Mouse (Mus musculus) cerebellum, adult 2 months (tissue): ENCODE measurements at regions not wholly inside any gene's neighbourhood (a gene's known extent, or its start where the extent isn't known, plus 50 kb on each side); places are given as distances from the start of the nearest gene placed in this dataset.
A peak's percentile ranks its signal among the peaks of the same experiment; 100 is the strongest.

Source experiments
- DNase-seq, 2 experiments: peaks; one replicate each; pipeline ENCODE4 v3.0.0; 2021
- H3K27ac ChIP-seq: fragments of 200-500 bp; 2 replicates; pipeline ENCODE4 v1.5.1; 2012; ENCODE audit warnings: low read length, control low read depth, inconsistent platforms; ENCODE audit not compliant: insufficient read depth
- H3K27me3 ChIP-seq: fragments of 200-500 bp; 2 replicates; pipeline ENCODE4 v1.6.1; 2012; ENCODE audit warnings: inconsistent platforms, mild to moderate bottlenecking, low read length, moderate library complexity; ENCODE audit not compliant: control insufficient read depth, insufficient read depth
- H3K4me1 ChIP-seq: fragments of 200-500 bp; 2 replicates; pipeline ENCODE4 v1.6.1; 2011; ENCODE audit warnings: low read length; ENCODE audit not compliant: control insufficient read depth, insufficient read depth
- H3K4me3 ChIP-seq: fragments of 200-500 bp; replicated peaks from 2 replicates; pipeline ENCODE3; 2011; ENCODE audit warnings: mild to moderate bottlenecking, low read depth, low read length, control low read depth; ENCODE audit not compliant: insufficient read depth
- CTCF ChIP-seq: fragments of 200-500 bp; IDR thresholded peaks from 2 replicates; pipeline ENCODE4 v1.5.1; 2011; ENCODE audit warnings: low read depth, mild to moderate bottlenecking, control low read depth, low read length, moderate library complexity, borderline replicate concordance; ENCODE audit not compliant: insufficient read depth
- POLR2A ChIP-seq: fragments of 200-500 bp; IDR thresholded peaks from 2 replicates; pipeline ENCODE4 v1.6.1; 2011; ENCODE audit warnings: low read length, control low read depth, borderline replicate concordance; ENCODE audit not compliant: insufficient read depth
- whole genome bisulfite sequencing: fragments of 180-500 bp; shearing (Covaris S2); methylation state at CpG from one replicate; pipeline ENCODE4 v1.1.7; 2018; 5-methylcytosine and 5-hydroxymethylcytosine counted together

- 90% methylated on average over 8 of the region's 8 CpGs for WGBS
- Histone ChIP-seq H3K4me1 (no peaks in the 10 kb centered on the region), H3K27me3 (no peaks in the 10 kb centered on the region), H3K27ac (no peak overlapping the region), H3K4me3 (no peak overlapping the region)
- TF ChIP-seq CTCF (no peak), POLR2A (no peak)
- no peak for DNase-seq
These were observed 248.7 kb upstream of the Tpk1 start for GRCm38 (mm10) chr6:43914741-43915140.

- WGBS = 91% methylated on average over 3 of the region's 3 CpGs
- DNase-seq = no peak
- H3K27ac ChIP-seq = no peak overlapping the region
- no peaks in the 10 kb centered on the region for H3K4me1 ChIP-seq
- no peaks in the 10 kb centered on the region for H3K27me3 ChIP-seq
- H3K4me3 ChIP-seq = no peak overlapping the region
- no peak for TF ChIP-seq POLR2A
- no peak for TF ChIP-seq CTCF
These were observed 219.9 kb upstream of the Tpk1 start for GRCm38 (mm10) chr6:43885992-43886391.

- Histone ChIP-seq H3K27ac (no peak overlapping the region), H3K4me1 (peaks cover 3% of the 10 kb centered on the region; the same call in 1 of the 2 replicates), H3K27me3 (no peaks in the 10 kb centered on the region), H3K4me3 (no peak overlapping the region)
- DNase-seq = peak; percentile 78 to 86
- 3% methylated on average over 2 of the region's 2 CpGs for WGBS
- TF ChIP-seq POLR2A (no peak), CTCF (no peak)
These were observed 210.6 kb upstream of the Tpk1 start for GRCm38 (mm10) chr6:43876711-43877110.

- Histone ChIP-seq H3K27ac (no peak overlapping the region), H3K4me1 (no peaks in the 10 kb centered on the region), H3K4me3 (no peak overlapping the region), H3K27me3 (no peaks in the 10 kb centered on the region)
- 3% methylated on average over 1 of the region's 1 CpGs for WGBS
- TF ChIP-seq POLR2A = no peak
- no peak for TF ChIP-seq CTCF
- DNase-seq = peak in 1 of 2 experiments; percentile 17
These were observed 193.3 kb upstream of the Tpk1 start for GRCm38 (mm10) chr6:43859406-43859805.

- WGBS = 87% methylated on average over 1 of the region's 1 CpGs
- H3K4me1 ChIP-seq = no peaks in the 10 kb centered on the region
- TF ChIP-seq POLR2A (no peak), CTCF (no peak)
- H3K4me3 ChIP-seq = no peak overlapping the region
- DNase-seq = no peak
- no peaks in the 10 kb centered on the region for H3K27me3 ChIP-seq
- no peak overlapping the region for H3K27ac ChIP-seq
These were observed 191.0 kb upstream of the Tpk1 start for GRCm38 (mm10) chr6:43857046-43857445.

- H3K27ac ChIP-seq = no peak overlapping the region
- H3K27me3 ChIP-seq = no peaks in the 10 kb centered on the region
- H3K4me1 ChIP-seq = no peaks in the 10 kb centered on the region
- no peak overlapping the region for H3K4me3 ChIP-seq
- TF ChIP-seq CTCF = no peak
- TF ChIP-seq POLR2A = no peak
- WGBS = 77% methylated on average over 1 of the region's 1 CpGs
- DNase-seq = no peak
These were observed 187.4 kb upstream of the Tpk1 start for GRCm38 (mm10) chr6:43853461-43853860.

GRCm38 (mm10) chr6:43851306-43851705, 185.2 kb upstream of the Tpk1 start:
- Histone ChIP-seq H3K4me3 (no peak overlapping the region), H3K27me3 (no peaks in the 10 kb centered on the region), H3K4me1 (no peaks in the 10 kb centered on the region), H3K27ac (no peak overlapping the region)
- 92% methylated on average over 6 of the region's 6 CpGs for WGBS
- TF ChIP-seq CTCF (no peak), POLR2A (no peak)
- no peak for DNase-seq

GRCm38 (mm10) chr6:43838960-43839359, 172.9 kb upstream of the Tpk1 start:
- Histone ChIP-seq H3K4me3 (no peak overlapping the region), H3K27ac (no peak overlapping the region), H3K27me3 (no peaks in the 10 kb centered on the region), H3K4me1 (no peaks in the 10 kb centered on the region)
- WGBS = 66% methylated on average over 6 of the region's 6 CpGs
- TF ChIP-seq CTCF (no peak), POLR2A (no peak)
- no peak for DNase-seq
